Mouse (Mus musculus) liver, adult 2 months (tissue): ENCODE results near the gene Adal.

Source experiments
- CTCF ChIP-seq: fragments of 200-500 bp; IDR thresholded peaks from 2 replicates; pipeline ENCODE4 v1.5.1; 2011; ENCODE audit warnings: low read depth, low read length, control low read depth
- POLR2A ChIP-seq: fragments of 200-500 bp; IDR thresholded peaks from 2 replicates; pipeline ENCODE4 v1.6.1; 2011; ENCODE audit warnings: low read length, control low read depth; ENCODE audit not compliant: insufficient read depth; ENCODE audit errors: extremely low read depth

- TF ChIP-seq CTCF = no peak
- peak; percentile 76; the same call in 1 of the 2 replicates for TF ChIP-seq POLR2A
These were observed at the start of gene Adal, which contains the start of gene Lcmt2 for GRCm38 (mm10) chr2:121140018-121140882.
